Mouse (Mus musculus): ENCODE measurements around the gene Cpt1a. TPM values are rescaled to one million over a fixed set of nuclear protein-coding genes. Genes with fewer than 3 reads are reported as not detected.
A peak's percentile ranks its signal among the peaks of the same experiment; 100 is the strongest.

The Cpt1a gene
- polyA plus RNA-seq, 1 experiment from 2014 or later: 7.0 TPM

DNA sequence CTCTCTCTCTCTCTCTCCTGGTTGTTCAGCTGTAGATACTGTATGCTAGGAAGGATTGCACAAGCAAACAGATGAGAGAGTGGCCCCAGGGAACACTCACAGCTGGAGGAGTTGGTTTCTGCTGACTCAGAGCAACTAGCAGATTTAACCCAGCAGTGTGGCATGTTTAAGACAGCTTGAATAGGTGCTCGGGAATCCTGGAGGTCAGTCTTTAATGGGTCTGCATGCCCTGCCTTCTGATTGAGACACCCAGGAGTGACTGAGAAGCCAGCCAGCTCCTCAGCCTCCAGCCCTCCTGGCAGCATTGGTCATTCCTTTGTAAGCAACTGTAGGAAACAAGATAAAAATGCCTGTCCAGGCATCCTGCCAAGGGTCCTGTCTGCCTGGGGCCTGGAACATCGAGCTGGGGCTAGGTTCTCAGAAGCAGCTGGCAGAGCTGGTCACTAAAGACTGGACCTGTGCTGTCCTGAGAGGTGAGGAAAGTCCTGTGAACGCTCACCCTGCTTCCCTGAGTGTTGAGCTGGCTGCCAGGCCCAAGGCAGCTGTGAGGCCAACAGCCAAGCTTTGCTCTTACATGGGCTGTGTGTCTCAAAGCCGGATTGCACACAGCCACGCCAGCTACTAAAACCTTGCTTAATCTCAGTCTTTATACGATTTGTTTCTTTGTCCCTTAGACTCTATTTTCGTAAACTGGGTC lies 31.4 kb downstream of the Cpt1a start:
- no peak for ATAC-seq
- no peak overlapping the region for H3K9ac ChIP-seq
- H3K9me3 ChIP-seq (replicated peaks): no peaks in the 10 kb centered on the region
- H3K4me2 ChIP-seq: no peak overlapping the region
- H3K4me1 ChIP-seq: peaks cover 4% of the 10 kb centered on the region; the same call in 1 of the 2 replicates
- H3K27ac ChIP-seq: no peak overlapping the region
- H3K27me3 ChIP-seq (replicated peaks): no peaks in the 10 kb centered on the region
- H3K36me3 ChIP-seq: peaks cover 16% of the 10 kb centered on the region
- H3K4me3 ChIP-seq: no peak overlapping the region
- 57% methylated on average over 7 of the region's 7 CpGs for WGBS (ENCODE audit: insufficient replicate concordance)

DNA sequence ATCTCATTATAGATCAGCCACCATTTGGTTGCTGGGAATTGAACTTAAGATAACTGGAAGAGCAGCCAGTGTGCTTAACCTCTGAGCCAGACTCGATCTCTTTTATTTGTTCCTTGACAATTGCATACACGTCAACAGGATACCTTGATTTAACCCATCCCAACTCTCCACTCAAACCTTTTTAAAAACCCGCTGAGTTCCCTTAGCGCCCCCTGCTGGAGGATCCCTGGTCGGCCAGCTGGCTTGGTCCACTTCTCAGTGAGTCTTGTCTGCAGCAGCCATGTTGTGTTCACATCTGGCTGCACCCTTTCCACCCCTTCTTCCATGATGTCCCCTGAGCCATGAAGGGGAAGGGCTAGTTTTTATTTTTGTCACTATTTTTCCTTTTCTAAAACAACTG lies 33.0 kb downstream of the Cpt1a start:
- H3K4me2 ChIP-seq: no peak overlapping the region
- no peak overlapping the region for H3K9ac ChIP-seq
- H3K36me3 ChIP-seq: peaks cover 17% of the 10 kb centered on the region
- no peak overlapping the region for H3K4me3 ChIP-seq
- no peak for ATAC-seq
- 54% methylated on average over 5 of the region's 5 CpGs for WGBS (ENCODE audit: insufficient replicate concordance)
- H3K4me1 ChIP-seq: peaks cover 9% of the 10 kb centered on the region; the same call in 1 of the 2 replicates
- no peaks in the 10 kb centered on the region for H3K27me3 ChIP-seq (replicated peaks)
- no peak overlapping the region for H3K27ac ChIP-seq
- no peaks in the 10 kb centered on the region for H3K9me3 ChIP-seq (replicated peaks)

DNA sequence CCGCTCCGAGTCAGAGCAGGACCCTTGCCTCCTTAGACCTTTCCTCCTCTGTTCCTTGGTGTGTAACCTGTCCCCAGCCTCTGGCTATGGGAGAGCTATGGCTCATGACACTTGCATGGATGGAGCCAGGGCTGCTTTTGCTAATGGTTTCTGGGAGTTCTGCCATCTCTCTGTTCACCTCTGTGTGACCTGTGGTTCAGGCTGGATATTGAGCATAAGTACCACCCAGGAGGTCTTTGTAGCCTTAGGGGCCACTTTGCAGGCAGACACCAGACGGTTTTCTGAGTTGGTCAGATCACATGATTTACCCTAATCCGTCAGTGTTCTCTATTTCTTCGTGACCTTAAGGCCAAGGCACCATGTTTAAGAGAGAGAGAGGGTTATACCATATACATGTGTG lies 34.4 kb downstream of the Cpt1a start:
- no peak overlapping the region for H3K9ac ChIP-seq
- H3K4me3 ChIP-seq: no peak overlapping the region
- no peak overlapping the region for H3K27ac ChIP-seq
- no peak for ATAC-seq
- no peaks in the 10 kb centered on the region for H3K9me3 ChIP-seq (replicated peaks)
- H3K36me3 ChIP-seq: peaks cover 17% of the 10 kb centered on the region
- peaks cover 17% of the 10 kb centered on the region; the same call in 1 of the 2 replicates for H3K4me1 ChIP-seq
- 74% methylated on average over 5 of the region's 5 CpGs for WGBS (ENCODE audit: insufficient replicate concordance)
- no peaks in the 10 kb centered on the region for H3K27me3 ChIP-seq (replicated peaks)
- H3K4me2 ChIP-seq: no peak overlapping the region

DNA sequence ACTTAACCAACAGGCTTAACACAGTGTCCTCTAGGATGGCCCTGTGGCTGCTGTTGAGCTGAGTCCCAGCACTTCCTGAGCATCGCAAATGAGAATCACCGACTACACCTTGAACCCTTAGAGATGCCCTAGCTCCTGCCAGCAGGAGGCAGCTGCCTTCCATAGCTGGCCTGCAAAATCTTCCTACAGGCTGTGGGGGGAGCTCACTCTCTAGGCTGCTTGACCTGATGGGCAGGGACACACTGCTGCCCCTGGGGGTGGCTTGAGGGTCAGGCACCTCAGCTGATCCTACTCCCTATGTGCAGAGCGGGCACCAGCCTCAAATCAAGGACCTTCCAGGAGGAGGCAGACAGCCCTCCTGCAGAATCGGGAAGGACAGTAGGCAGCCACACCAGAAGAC lies 35.5 kb downstream of the Cpt1a start:
- H3K4me3 ChIP-seq: no peak overlapping the region
- WGBS (ENCODE audit: insufficient replicate concordance): 66% methylated on average over 4 of the region's 4 CpGs
- H3K9ac ChIP-seq: no peak overlapping the region
- peaks cover 22% of the 10 kb centered on the region for H3K36me3 ChIP-seq
- ATAC-seq: no peak
- no peaks in the 10 kb centered on the region for H3K27me3 ChIP-seq (replicated peaks)
- H3K4me2 ChIP-seq: no peak overlapping the region
- no peaks in the 10 kb centered on the region for H3K9me3 ChIP-seq (replicated peaks)
- H3K4me1 ChIP-seq: peaks cover 17% of the 10 kb centered on the region; the same call in 1 of the 2 replicates
- no peak overlapping the region for H3K27ac ChIP-seq

DNA sequence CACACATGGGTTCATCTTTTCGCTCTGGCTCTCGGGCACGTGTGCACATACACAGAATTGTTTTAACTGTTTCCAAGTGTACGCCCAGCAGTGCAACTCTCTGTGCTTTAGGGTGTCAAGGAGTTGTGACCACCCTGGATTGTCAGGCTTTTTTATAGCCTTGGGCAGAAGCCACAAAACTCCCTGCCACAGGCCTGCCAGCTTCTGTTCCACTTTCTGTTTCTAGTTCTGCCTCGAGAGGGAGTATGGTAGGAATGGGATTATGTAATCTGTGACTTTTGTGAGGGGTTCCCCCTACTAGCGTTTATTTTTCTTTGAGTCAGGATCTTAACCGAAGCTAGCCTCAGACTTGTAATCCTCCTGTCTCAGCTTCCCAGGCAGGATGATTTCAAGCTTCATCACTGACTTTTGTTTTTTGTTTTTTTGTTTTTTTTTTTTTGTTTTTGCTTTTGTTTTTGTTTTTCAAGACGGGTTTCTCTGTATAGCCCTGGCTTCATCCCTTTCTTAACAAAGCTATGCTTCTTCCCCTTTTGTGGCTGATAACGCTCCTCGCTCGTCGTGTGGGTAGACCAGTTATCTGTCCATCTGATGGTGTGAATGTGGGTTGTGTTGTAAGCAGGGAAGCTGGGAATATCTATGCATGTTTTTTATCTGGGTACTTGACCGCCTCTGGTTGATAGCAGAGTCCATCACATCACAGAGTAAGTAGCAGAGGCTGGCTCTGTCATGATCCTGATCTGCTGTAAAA lies 37.9 kb downstream of the Cpt1a start:
- 33% methylated on average over 13 of the region's 13 CpGs for WGBS (ENCODE audit: insufficient replicate concordance)
- peaks cover 13% of the 10 kb centered on the region; the same call in 1 of the 2 replicates for H3K4me1 ChIP-seq
- H3K9me3 ChIP-seq (replicated peaks): no peaks in the 10 kb centered on the region
- H3K9ac ChIP-seq: no peak overlapping the region
- H3K36me3 ChIP-seq: peaks cover 39% of the 10 kb centered on the region
- H3K27ac ChIP-seq: no peak overlapping the region
- no peak for ATAC-seq
- H3K27me3 ChIP-seq (replicated peaks): no peaks in the 10 kb centered on the region
- H3K4me3 ChIP-seq: no peak overlapping the region
- H3K4me2 ChIP-seq: 0 out of 2 replicates have a peak overlapping the region, but pooled peaks have one; percentile 8

DNA sequence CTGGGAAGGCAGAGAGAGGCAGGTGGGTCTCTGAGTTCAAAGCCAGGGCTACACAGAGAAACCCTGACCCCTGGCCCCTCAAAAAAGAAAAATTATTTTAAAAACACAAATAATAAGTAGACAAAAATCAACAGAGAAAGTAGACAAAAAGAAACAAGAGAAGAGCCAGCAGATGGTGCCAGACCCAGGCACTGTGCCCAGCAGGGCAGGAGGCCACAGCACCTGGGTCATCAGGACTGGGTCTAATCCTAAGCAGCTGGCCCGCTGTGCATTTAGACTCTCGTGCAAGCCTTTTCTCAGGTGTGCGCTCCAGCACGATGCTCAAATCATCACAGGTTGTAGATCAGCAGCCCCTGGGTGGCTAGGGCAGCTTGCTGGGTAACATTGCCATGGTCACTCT lies 41.4 kb downstream of the Cpt1a start:
- Histone ChIP-seq H3K27me3 (replicated peaks) (no peaks in the 10 kb centered on the region), H3K36me3 (peaks cover 49% of the 10 kb centered on the region), H3K9me3 (replicated peaks) (no peaks in the 10 kb centered on the region), H3K4me1 (peaks cover 13% of the 10 kb centered on the region; the same call in 1 of the 2 replicates), H3K4me3 (no peak overlapping the region), H3K27ac (no peak overlapping the region), H3K4me2 (no peak overlapping the region), H3K9ac (no peak overlapping the region)
- ATAC-seq: no peak
- 75% methylated on average over 4 of the region's 4 CpGs for WGBS (ENCODE audit: insufficient replicate concordance)

DNA sequence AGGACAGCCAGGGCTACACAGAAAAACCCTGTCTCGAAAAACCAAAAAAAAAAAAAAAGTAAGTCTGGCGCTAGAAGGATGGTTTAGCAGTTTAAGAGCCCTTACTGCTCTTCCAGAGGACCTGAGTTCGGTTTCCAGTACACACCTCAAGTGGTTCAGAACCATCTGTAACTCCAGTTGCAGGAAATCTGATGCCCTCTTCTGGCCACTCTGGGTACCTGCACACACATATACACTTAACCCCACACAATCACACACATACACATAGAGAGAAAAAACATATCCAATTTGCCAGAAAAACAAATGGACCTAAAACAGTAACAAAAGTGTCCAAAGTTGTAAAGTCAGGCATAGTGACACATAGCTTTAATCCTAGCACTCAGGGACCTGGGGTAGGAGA lies 43.0 kb downstream of the Cpt1a start:
- H3K27me3 ChIP-seq (replicated peaks): no peaks in the 10 kb centered on the region
- ATAC-seq: no peak
- H3K4me3 ChIP-seq: no peak overlapping the region
- H3K4me2 ChIP-seq: no peak overlapping the region
- no peaks in the 10 kb centered on the region for H3K9me3 ChIP-seq (replicated peaks)
- H3K9ac ChIP-seq: no peak overlapping the region
- no peak overlapping the region for H3K27ac ChIP-seq
- peaks cover 8% of the 10 kb centered on the region; the same call in 1 of the 2 replicates for H3K4me1 ChIP-seq
- 81% methylated on average over 3 of the region's 3 CpGs for WGBS (ENCODE audit: insufficient replicate concordance)
- peaks cover 53% of the 10 kb centered on the region for H3K36me3 ChIP-seq

DNA sequence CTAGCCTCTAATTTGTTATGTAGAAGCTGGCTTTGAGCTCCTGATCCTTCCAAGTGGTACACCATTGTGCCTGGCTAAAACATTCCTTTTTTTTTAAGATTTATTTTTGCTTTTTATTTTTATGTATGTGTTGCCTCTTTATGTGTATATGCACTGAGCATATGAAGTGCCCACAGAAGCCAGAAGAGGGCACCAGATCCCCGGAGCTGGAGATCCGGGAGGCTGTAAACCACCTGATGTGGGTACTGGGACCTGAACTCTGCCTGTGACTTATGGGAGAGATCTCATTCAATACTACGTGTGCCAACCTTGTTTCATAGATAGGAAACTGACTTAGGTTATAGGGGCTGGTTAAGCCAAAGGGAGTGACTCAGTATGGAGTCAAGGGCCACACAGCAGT lies 46.1 kb downstream of the Cpt1a start:
- WGBS (ENCODE audit: insufficient replicate concordance): 74% methylated on average over 3 of the region's 3 CpGs
- no peak overlapping the region for H3K27ac ChIP-seq
- H3K9ac ChIP-seq: no peak overlapping the region
- no peaks in the 10 kb centered on the region for H3K27me3 ChIP-seq (replicated peaks)
- no peaks in the 10 kb centered on the region for H3K4me1 ChIP-seq
- H3K4me2 ChIP-seq: no peak overlapping the region
- peaks cover 62% of the 10 kb centered on the region for H3K36me3 ChIP-seq
- H3K4me3 ChIP-seq: no peak overlapping the region
- H3K9me3 ChIP-seq (replicated peaks): no peaks in the 10 kb centered on the region
- no peak for ATAC-seq

DNA sequence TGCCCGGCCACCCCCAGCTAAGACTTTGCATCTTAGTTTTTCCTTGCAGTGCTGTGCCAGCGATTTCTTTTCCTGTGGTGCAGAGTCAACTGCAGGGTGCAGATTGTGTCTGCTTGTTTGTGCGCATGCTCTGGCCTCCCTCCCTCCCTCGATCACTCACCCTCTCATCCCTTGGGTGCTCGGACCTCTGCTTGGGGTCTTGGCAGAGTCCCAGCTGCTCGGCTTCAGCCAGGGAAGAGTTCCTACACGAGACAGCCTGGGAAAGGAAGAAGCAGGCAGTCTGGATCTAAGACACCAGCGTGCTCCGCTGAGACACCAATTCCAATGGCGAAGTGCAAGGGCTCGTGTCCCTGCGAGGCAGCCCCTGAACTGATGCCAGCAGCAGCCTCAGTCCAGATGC lies 51.2 kb downstream of the Cpt1a start:
- ATAC-seq: no peak
- Histone ChIP-seq H3K4me1 (peaks cover 7% of the 10 kb centered on the region), H3K27ac (no peak overlapping the region), H3K9ac (no peak overlapping the region), H3K9me3 (replicated peaks) (no peaks in the 10 kb centered on the region), H3K27me3 (replicated peaks) (no peaks in the 10 kb centered on the region), H3K36me3 (peaks cover 41% of the 10 kb centered on the region), H3K4me3 (no peak overlapping the region), H3K4me2 (no peak overlapping the region)
- WGBS (ENCODE audit: insufficient replicate concordance): 68% methylated on average over 12 of the region's 12 CpGs

DNA sequence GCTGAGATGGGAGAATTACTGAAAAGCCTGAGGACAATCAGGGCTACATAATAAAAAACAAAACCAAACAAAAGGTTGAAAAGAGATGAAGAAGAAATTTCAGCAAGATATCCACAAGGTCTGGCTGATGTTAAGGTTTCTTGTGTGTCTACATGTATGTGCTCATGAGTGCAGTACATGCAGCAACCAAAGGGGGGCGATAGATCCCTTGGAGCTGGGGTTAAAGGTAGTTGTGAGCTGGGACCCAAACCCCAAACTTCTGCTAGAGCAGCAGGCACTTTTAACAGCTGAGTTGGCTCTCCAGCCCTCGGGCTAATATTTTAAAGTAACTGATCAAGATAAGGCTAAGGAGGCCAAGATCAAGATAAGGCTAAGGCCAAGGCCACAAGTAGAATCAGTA lies 51.9 kb downstream of the Cpt1a start:
- Histone ChIP-seq H3K9me3 (replicated peaks) (no peaks in the 10 kb centered on the region), H3K27ac (no peak overlapping the region), H3K4me2 (no peak overlapping the region), H3K9ac (no peak overlapping the region), H3K27me3 (replicated peaks) (no peaks in the 10 kb centered on the region), H3K4me3 (no peak overlapping the region), H3K4me1 (peaks cover 7% of the 10 kb centered on the region), H3K36me3 (peaks cover 40% of the 10 kb centered on the region)
- 39% methylated on average over 2 of the region's 2 CpGs for WGBS (ENCODE audit: insufficient replicate concordance)
- no peak for ATAC-seq

DNA sequence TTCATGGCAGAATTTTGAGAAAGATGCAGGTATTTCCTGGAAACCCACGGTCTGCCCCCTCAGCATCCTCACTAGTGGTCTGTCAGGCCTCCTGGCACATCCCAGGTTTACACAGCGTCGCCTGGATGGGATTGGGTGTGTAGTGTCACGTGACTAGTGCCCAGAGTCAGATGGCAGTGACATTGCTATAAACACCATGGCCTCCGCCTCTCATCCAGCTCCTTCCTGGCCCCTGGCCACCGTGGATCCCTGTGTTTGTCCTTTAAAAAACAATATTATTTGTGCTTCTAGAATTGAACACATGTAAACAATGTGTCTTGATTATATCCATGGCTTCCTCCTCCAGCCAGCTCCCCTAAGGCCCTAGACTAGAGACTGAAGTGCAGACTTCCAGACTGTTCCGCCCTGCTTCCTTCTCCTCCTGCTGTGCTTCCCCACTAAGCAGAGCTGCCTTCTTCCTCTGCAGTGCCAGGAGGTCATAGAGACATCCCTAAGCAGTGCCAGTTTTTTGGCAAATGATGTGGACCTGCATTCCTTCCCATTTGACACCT lies 53.9 kb downstream of the Cpt1a start:
- Histone ChIP-seq H3K27ac (no peak overlapping the region), H3K9ac (no peak overlapping the region), H3K9me3 (replicated peaks) (no peaks in the 10 kb centered on the region), H3K27me3 (replicated peaks) (no peaks in the 10 kb centered on the region), H3K4me2 (no peak overlapping the region), H3K36me3 (peaks cover 48% of the 10 kb centered on the region), H3K4me3 (no peak overlapping the region), H3K4me1 (peaks cover 7% of the 10 kb centered on the region)
- 69% methylated on average over 7 of the region's 7 CpGs for WGBS (ENCODE audit: insufficient replicate concordance)
- no peak for ATAC-seq

DNA sequence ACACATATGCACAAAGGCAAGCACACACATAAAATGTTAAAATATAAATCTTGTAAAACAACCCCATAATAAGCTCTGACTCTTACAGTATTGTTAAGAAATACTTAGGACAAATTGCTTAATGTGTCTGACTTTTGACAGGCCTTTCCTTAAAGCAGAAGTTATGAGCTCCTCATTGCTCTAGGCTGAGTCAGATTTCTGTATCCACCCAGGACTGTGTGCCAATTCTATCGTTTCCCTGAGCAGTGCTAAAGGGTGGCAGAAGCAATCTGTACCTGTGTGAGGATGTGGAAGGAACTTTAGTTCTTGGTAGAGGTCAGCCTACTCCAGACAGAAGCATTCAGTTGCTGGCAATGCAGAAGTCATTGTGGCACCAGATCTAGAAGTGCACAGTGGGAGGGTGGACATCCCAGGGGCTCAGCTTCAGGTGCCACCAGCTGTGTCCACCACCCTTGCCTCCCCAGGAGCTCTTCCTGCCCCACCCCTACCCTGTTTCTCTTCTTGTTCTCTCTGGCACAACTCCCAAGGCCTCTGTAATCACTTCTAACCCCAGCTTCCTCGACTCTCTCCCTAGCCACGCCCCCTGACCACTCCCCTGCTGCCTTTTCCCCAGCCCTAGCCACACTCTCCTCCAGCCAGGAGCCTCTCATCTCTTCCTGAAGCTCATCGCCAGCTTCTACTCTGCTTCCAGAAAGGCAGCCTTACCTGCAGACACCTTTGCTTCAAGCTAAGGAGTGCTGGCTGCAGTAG lies 55.0 kb downstream of the Cpt1a start:
- no peak overlapping the region for H3K4me2 ChIP-seq
- H3K27ac ChIP-seq: no peak overlapping the region
- H3K4me1 ChIP-seq: peaks cover 7% of the 10 kb centered on the region
- no peak overlapping the region for H3K4me3 ChIP-seq
- peaks cover 45% of the 10 kb centered on the region for H3K36me3 ChIP-seq
- ATAC-seq: no peak
- no peaks in the 10 kb centered on the region for H3K9me3 ChIP-seq (replicated peaks)
- H3K27me3 ChIP-seq (replicated peaks): no peaks in the 10 kb centered on the region
- WGBS (ENCODE audit: insufficient replicate concordance): 24% methylated on average over 4 of the region's 4 CpGs
- H3K9ac ChIP-seq: no peak overlapping the region

All from liver, embryonic 12.5 days (tissue).